Mouse (Mus musculus): ENCODE data around the gene Mmel1.

DNA sequence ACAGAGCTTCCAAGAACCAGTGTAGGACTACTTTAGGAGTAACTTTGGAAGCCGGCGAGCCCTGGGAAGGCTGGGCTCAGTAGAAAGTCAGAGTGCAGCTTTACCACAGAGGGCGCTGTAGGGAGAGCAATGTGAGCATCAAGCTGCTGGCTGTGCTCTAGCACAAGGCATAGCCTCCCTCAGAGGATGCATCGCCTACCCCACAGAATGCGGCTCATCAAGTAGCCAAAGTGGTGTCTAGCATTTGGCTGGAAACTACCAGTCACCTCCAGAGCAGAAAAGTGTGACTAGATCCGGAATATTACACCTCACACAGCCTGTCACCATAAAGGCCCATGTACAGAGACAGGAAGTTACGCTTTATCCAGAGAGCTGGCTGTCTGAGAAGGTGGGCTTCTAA lies 66.4 kb downstream of the Mmel1 start:
- TF ChIP-seq POLR2A (IDR thresholded peaks at IDR 0.05; ENCODE audit: low read depth, low read length): no peak
- TF ChIP-seq CTCF (IDR thresholded peaks at IDR 0.05; ENCODE audit: borderline replicate concordance, insufficient read depth, low read length): no peak

Data from embryonic fibroblast, embryonic 13.5 days (primary cell).